Mouse (Mus musculus): Measurements from ENCODE around the gene Nt5c2. TPM values are rescaled to one million over a fixed set of nuclear protein-coding genes. Genes with fewer than 3 reads are reported as not detected.

The Nt5c2 gene
- polyA plus RNA-seq, 1 experiment from 2014 or later, result 85.4 TPM

DNA sequence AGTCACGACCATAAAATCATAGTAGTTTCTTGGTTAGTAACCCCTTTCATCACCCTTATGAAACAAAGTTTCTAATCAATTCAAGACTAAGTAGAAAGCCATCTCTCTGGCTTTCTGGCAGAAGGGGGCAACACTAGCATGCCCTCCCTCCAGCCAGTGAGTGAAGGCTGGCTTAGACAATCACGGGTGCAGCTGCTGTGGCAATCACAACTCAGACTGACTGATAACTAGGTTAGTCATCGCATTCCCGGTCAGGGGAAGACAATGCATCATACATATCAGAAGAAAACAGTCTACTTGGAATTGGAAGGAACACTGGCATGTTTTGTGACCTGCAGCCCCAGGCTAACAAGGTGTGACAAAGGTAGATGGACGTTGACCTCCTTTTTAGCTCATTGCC is 115.1 kb downstream of the Nt5c2 start:
- Histone ChIP-seq H3K4me3 (replicated peaks) (no peak overlapping the region), H3K9ac (replicated peaks) (no peak overlapping the region), H3K27ac (no peak overlapping the region), H3K9me3 (peaks cover 10% of the 10 kb centered on the region), H3K4me1 (replicated peaks) (no peaks in the 10 kb centered on the region), H3K4me2 (no peak overlapping the region), H3K27me3 (no peaks in the 10 kb centered on the region), H3K36me3 (peaks cover 50% of the 10 kb centered on the region)
- WGBS, result 84% methylated on average over 5 of the region's 5 CpGs
- no peak for ATAC-seq (ENCODE audit: insufficient number of reproducible peaks, insufficient read depth, low FRiP score, low TSS enrichment, low read depth)

DNA sequence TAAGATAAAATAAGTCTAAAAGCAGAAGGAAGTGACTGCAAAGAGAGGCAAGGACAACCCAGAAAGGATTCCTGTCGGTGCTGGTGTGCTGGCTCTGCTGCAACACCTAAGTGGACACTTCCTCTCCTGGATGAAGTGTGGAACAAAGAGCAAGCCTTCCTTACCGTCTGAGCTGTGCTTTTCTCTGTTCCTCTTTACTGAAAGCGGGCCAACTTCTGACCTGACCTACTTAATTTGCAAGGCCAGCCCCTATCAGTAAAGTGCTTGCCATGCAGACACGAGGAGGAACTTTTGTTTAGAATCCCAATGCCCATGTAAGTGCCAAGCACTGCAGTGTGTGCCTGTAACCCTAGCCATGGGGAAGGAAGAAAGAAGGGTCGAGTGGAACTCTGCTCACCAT is 115.6 kb downstream of the Nt5c2 start:
- WGBS, result 77% methylated on average over 5 of the region's 5 CpGs
- H3K4me1 ChIP-seq (replicated peaks), result no peaks in the 10 kb centered on the region
- no peak overlapping the region for H3K4me2 ChIP-seq
- no peak overlapping the region for H3K4me3 ChIP-seq (replicated peaks)
- peaks cover 10% of the 10 kb centered on the region for H3K9me3 ChIP-seq
- H3K27me3 ChIP-seq, result no peaks in the 10 kb centered on the region
- no peak overlapping the region for H3K27ac ChIP-seq
- no peak overlapping the region for H3K9ac ChIP-seq (replicated peaks)
- H3K36me3 ChIP-seq, result peaks cover 53% of the 10 kb centered on the region
- ATAC-seq (ENCODE audit: insufficient number of reproducible peaks, insufficient read depth, low FRiP score, low TSS enrichment, low read depth), result no peak

- Histone ChIP-seq H3K4me1 (replicated peaks) (no peaks in the 10 kb centered on the region), H3K4me2 (no peak overlapping the region), H3K36me3 (peaks cover 48% of the 10 kb centered on the region), H3K9ac (replicated peaks) (no peak overlapping the region), H3K27ac (no peak overlapping the region), H3K27me3 (no peaks in the 10 kb centered on the region), H3K9me3 (peaks cover 10% of the 10 kb centered on the region), H3K4me3 (replicated peaks) (no peak overlapping the region)
- ATAC-seq (ENCODE audit: insufficient number of reproducible peaks, insufficient read depth, low FRiP score, low TSS enrichment, low read depth), result no peak
- 82% methylated on average over 5 of the region's 5 CpGs for WGBS
Observed at GRCm38 (mm10) chr19:46898222-46898621, 116.7 kb downstream of the Nt5c2 start.

GRCm38 (mm10) chr19:46897135-46897534 is 117.8 kb downstream of the Nt5c2 start:
- WGBS, result 85% methylated on average over 3 of the region's 3 CpGs
- no peak overlapping the region for H3K27ac ChIP-seq
- ATAC-seq (ENCODE audit: insufficient number of reproducible peaks, insufficient read depth, low FRiP score, low TSS enrichment, low read depth), result no peak

GRCm38 (mm10) chr19:46893484-46893883 is 121.5 kb downstream of the Nt5c2 start:
- no peak overlapping the region for H3K9ac ChIP-seq (replicated peaks)
- ATAC-seq (ENCODE audit: insufficient number of reproducible peaks, insufficient read depth, low FRiP score, low TSS enrichment, low read depth), result no peak
- H3K36me3 ChIP-seq, result peaks cover 73% of the 10 kb centered on the region
- no peak overlapping the region for H3K4me3 ChIP-seq (replicated peaks)
- WGBS, result 94% methylated on average over 7 of the region's 7 CpGs
- no peaks in the 10 kb centered on the region for H3K4me1 ChIP-seq (replicated peaks)
- no peak overlapping the region for H3K4me2 ChIP-seq
- no peak overlapping the region for H3K27ac ChIP-seq
- peaks cover 10% of the 10 kb centered on the region for H3K9me3 ChIP-seq
- H3K27me3 ChIP-seq, result no peaks in the 10 kb centered on the region

More at GRCm38 (mm10) chr19:46897135-46897534, 117.8 kb downstream of the Nt5c2 start:
- Histone ChIP-seq H3K9me3 (peaks cover 10% of the 10 kb centered on the region), H3K36me3 (peaks cover 49% of the 10 kb centered on the region), H3K4me1 (replicated peaks) (no peaks in the 10 kb centered on the region), H3K9ac (replicated peaks) (no peak overlapping the region), H3K27me3 (no peaks in the 10 kb centered on the region), H3K4me3 (replicated peaks) (no peak overlapping the region), H3K4me2 (no peak overlapping the region)

DNA sequence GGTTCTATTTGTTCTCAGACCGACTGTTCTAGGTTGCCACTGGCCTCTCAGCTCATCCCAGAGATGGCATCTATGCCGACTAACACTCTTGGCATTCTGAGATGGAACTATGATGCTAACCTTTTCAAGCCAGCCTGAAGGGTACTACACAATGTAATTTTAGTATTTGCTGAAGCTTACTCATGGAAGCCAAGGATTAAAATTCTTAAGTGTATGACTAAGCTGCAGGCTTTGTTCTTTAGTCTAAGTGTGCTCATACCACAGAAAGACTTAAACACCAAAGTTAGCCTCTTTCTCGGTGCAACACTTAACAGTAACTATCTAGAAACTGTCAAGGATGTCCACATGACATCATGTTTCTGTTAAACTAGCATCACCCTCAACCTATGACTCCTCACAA is 122.1 kb downstream of the Nt5c2 start:
- H3K4me2 ChIP-seq, result no peak overlapping the region
- no peaks in the 10 kb centered on the region for H3K27me3 ChIP-seq
- no peak overlapping the region for H3K9ac ChIP-seq (replicated peaks)
- WGBS, result 89% methylated on average over 3 of the region's 3 CpGs
- no peak overlapping the region for H3K27ac ChIP-seq
- H3K4me1 ChIP-seq (replicated peaks), result no peaks in the 10 kb centered on the region
- ATAC-seq (ENCODE audit: insufficient number of reproducible peaks, insufficient read depth, low FRiP score, low TSS enrichment, low read depth), result no peak
- peaks cover 8% of the 10 kb centered on the region for H3K9me3 ChIP-seq
- H3K36me3 ChIP-seq, result peaks cover 73% of the 10 kb centered on the region
- H3K4me3 ChIP-seq (replicated peaks), result no peak overlapping the region

DNA sequence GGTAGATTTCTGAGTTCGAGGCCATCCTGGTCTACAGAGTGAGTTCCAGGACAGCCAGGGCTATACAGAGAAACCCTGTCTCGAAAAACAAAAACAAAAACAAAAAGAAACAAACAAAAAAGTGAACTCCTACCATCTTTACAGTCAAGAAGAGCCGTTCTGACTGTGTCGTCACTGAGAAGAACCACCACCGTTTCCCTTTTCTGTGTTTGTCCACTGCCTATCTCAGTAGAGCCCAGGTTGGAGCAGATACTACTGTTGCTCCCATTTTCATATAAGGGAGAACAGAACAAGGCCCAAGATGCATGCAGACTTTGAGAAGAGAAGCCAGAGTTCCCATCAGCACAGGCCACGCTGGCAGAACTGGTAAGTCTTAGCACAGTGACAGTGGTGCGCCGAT is 124.3 kb downstream of the Nt5c2 start:
- H3K4me1 ChIP-seq (replicated peaks), result no peaks in the 10 kb centered on the region
- no peak overlapping the region for H3K4me2 ChIP-seq
- WGBS, result 94% methylated on average over 8 of the region's 8 CpGs
- no peak overlapping the region for H3K27ac ChIP-seq
- H3K9me3 ChIP-seq, result no peaks in the 10 kb centered on the region
- H3K36me3 ChIP-seq, result peaks cover 80% of the 10 kb centered on the region
- no peaks in the 10 kb centered on the region for H3K27me3 ChIP-seq
- H3K4me3 ChIP-seq (replicated peaks), result no peak overlapping the region
- H3K9ac ChIP-seq (replicated peaks), result no peak overlapping the region
- ATAC-seq (ENCODE audit: insufficient number of reproducible peaks, insufficient read depth, low FRiP score, low TSS enrichment, low read depth), result no peak

GRCm38 (mm10) chr19:46889666-46890065 is 125.3 kb downstream of the Nt5c2 start:
- no peak overlapping the region for H3K27ac ChIP-seq
- H3K4me3 ChIP-seq (replicated peaks), result no peak overlapping the region
- peaks cover 84% of the 10 kb centered on the region for H3K36me3 ChIP-seq
- no peak overlapping the region for H3K4me2 ChIP-seq
- WGBS, result 95% methylated on average over 8 of the region's 8 CpGs
- H3K27me3 ChIP-seq, result no peaks in the 10 kb centered on the region
- H3K9ac ChIP-seq (replicated peaks), result no peak overlapping the region
- ATAC-seq (ENCODE audit: insufficient number of reproducible peaks, insufficient read depth, low FRiP score, low TSS enrichment, low read depth), result no peak
- H3K4me1 ChIP-seq (replicated peaks), result no peaks in the 10 kb centered on the region
- no peaks in the 10 kb centered on the region for H3K9me3 ChIP-seq

GRCm38 (mm10) chr19:46887811-46888527 is 127.0 kb downstream of the Nt5c2 start:
- Histone ChIP-seq H3K9ac (replicated peaks) (no peak overlapping the region), H3K27me3 (no peaks in the 10 kb centered on the region), H3K4me1 (replicated peaks) (no peaks in the 10 kb centered on the region), H3K4me2 (no peak overlapping the region), H3K27ac (no peak overlapping the region), H3K9me3 (no peaks in the 10 kb centered on the region), H3K36me3 (peaks cover 97% of the 10 kb centered on the region), H3K4me3 (replicated peaks) (no peak overlapping the region)
- 79% methylated on average over 14 of the region's 14 CpGs for WGBS
- no peak for ATAC-seq (ENCODE audit: insufficient number of reproducible peaks, insufficient read depth, low FRiP score, low TSS enrichment, low read depth)

GRCm38 (mm10) chr19:46886826-46887225 is 128.1 kb downstream of the Nt5c2 start:
- Histone ChIP-seq H3K4me2 (no peak overlapping the region), H3K36me3 (peaks cover 95% of the 10 kb centered on the region), H3K27ac (no peak overlapping the region), H3K27me3 (no peaks in the 10 kb centered on the region), H3K9me3 (no peaks in the 10 kb centered on the region), H3K4me3 (replicated peaks) (no peak overlapping the region), H3K4me1 (replicated peaks) (no peaks in the 10 kb centered on the region), H3K9ac (replicated peaks) (no peak overlapping the region)
- no peak for ATAC-seq (ENCODE audit: insufficient number of reproducible peaks, insufficient read depth, low FRiP score, low TSS enrichment, low read depth)
- 86% methylated on average over 7 of the region's 7 CpGs for WGBS

DNA sequence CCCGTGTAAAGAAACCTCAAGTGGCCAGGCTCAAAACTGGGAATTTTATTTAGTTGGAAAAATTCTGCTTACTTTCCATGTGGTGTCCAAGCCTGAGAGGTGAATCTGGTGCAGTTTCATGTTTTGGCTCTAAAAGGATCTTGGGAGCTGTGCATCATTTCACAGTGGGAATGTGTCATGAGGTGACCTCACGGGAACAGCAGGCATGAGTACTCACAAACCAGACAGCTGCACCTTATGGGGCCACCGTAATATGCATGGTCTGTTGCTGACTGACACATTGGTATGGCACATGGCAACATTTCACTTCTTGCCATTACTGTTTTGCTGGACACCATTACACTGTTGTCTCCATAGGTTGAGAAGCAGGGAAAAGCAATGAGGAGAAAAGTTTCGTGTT is 129.6 kb downstream of the Nt5c2 start:
- Histone ChIP-seq H3K9ac (replicated peaks) (no peak overlapping the region), H3K4me2 (no peak overlapping the region), H3K4me3 (replicated peaks) (no peak overlapping the region), H3K27ac (no peak overlapping the region), H3K27me3 (no peaks in the 10 kb centered on the region), H3K4me1 (replicated peaks) (no peaks in the 10 kb centered on the region), H3K36me3 (peaks cover 81% of the 10 kb centered on the region), H3K9me3 (no peaks in the 10 kb centered on the region)
- WGBS, result 92% methylated on average over 4 of the region's 4 CpGs
- no peak for ATAC-seq (ENCODE audit: insufficient number of reproducible peaks, insufficient read depth, low FRiP score, low TSS enrichment, low read depth)

DNA sequence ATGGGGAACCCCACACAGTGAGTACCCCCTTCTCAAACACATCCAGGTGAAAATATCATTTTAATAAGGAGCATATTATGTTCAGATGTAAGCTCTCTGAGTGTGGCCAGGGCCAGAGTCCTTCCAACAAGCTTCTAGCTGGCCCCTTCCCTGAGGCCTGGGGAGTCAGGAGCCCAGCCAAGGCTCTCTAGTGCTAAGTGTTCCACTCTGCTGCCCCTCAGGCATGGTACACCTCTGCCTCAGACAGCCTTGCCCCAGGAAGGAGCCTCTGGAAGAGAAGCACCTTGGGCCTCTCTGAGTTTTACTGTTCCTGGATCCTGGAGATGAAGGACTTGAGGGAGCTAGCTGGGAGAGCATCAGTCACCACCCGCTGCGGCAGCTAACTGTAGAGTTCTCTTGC is 135.1 kb downstream of the Nt5c2 start:
- Histone ChIP-seq H3K27me3 (no peaks in the 10 kb centered on the region), H3K9me3 (no peaks in the 10 kb centered on the region), H3K27ac (no peak overlapping the region), H3K4me2 (no peak overlapping the region), H3K4me1 (replicated peaks) (no peaks in the 10 kb centered on the region), H3K36me3 (peaks cover 32% of the 10 kb centered on the region), H3K9ac (replicated peaks) (no peak overlapping the region), H3K4me3 (replicated peaks) (no peak overlapping the region)
- no peak for ATAC-seq (ENCODE audit: insufficient number of reproducible peaks, insufficient read depth, low FRiP score, low TSS enrichment, low read depth)
- WGBS, result 96% methylated on average over 2 of the region's 2 CpGs
